Comparison of ENCODE assay signal across 8 mouse cellular contexts in genomic region chr8:105470681-105471313, GRCm38 (mm10). TPM values are rescaled to one million over a fixed set of nuclear protein-coding genes. Genes with fewer than 3 reads are reported as not detected.
DNase-seq lines count a peak whose midpoint lies in the region; ATAC-seq and TF ChIP-seq lines count a peak whose summit lies in the region.

No protein-coding gene starts in this region.

- peak overlapping the region; percentile 64 for H3K4me2 ChIP-seq in heart, embryonic 15.5 days
- H3K4me2 ChIP-seq in liver, postnatal 0 days (ENCODE audit: low read depth, low read length) = peak overlapping the region; percentile 62

- no peaks in the 10 kb centered on the region for H3K9me3 ChIP-seq in E14TG2a.4 (ENCODE audit: low read length)
- no peaks in the 10 kb centered on the region for H3K9me3 ChIP-seq in heart, embryonic 15.5 days (replicated peaks)
- H3K9me3 ChIP-seq in liver, postnatal 0 days (ENCODE audit: low read length) = no peaks in the 10 kb centered on the region

- WGBS in cerebellum, adult 2 months = 9% methylated on average over 11 of the region's 11 CpGs
- 25% methylated on average over 11 of the region's 11 CpGs for WGBS in heart, embryonic 15.5 days
- 20% methylated on average over 11 of the region's 11 CpGs for whole genome bisulfite sequencing in liver, postnatal 0 days (ENCODE audit: insufficient replicate concordance)

- H3K36me3 ChIP-seq in E14TG2a.4 (ENCODE audit: insufficient read depth, low read length) = 0 out of 2 replicates have a peak, but pooled peaks cover 5% of the 10 kb centered on the region
- no peaks in the 10 kb centered on the region for H3K36me3 ChIP-seq in heart, embryonic 15.5 days
- H3K36me3 ChIP-seq in liver, postnatal 0 days (replicated peaks; ENCODE audit: insufficient read depth, low read length) = no peaks in the 10 kb centered on the region

- peak; percentile 10; the same call in 1 of the 2 replicates for ATAC-seq in heart, embryonic 15.5 days (replicated peaks; ENCODE audit: insufficient number of reproducible peaks, insufficient read depth, low FRiP score, low read depth)
- ATAC-seq in liver, postnatal 0 days = no peak

- TF ChIP-seq CTCF in cerebellum, adult 2 months (IDR thresholded peaks at IDR 0.05; ENCODE audit: borderline replicate concordance, insufficient read depth, low read depth, low read length) = peak; percentile 34; the same call in 1 of the 2 replicates
- no peak for TF ChIP-seq CTCF in E14TG2a.4 (conservative IDR thresholded peaks at IDR 0.05; ENCODE audit: low read length)
- TF ChIP-seq CTCF in liver, postnatal 0 days (IDR thresholded peaks at IDR 0.05; ENCODE audit: low read depth) = no peak

- peak overlapping the region; percentile 90 for H3K27ac ChIP-seq in cerebellum, adult 2 months (ENCODE audit: insufficient read depth, low read length)
- H3K27ac ChIP-seq in heart, embryonic 15.5 days = no peak overlapping the region
- no peak overlapping the region for H3K27ac ChIP-seq in liver, postnatal 0 days (ENCODE audit: low read depth)

- no peak for TF ChIP-seq POLR2A in cerebellum, adult 2 months (IDR thresholded peaks at IDR 0.05; ENCODE audit: borderline replicate concordance, insufficient read depth, low read length)

- peak overlapping the region; percentile 42 for H3K9ac ChIP-seq in heart, embryonic 15.5 days
- H3K9ac ChIP-seq in liver, postnatal 0 days (replicated peaks) = no peak overlapping the region

- no peak for DNase-seq in cerebellum, adult 2 months
- no peak for DNase-seq in cerebellum, postnatal 10 days
- no peak for DNase-seq in liver, postnatal 0 days
- no peak for DNase-seq in frontal cortex, adult 2 months (ENCODE audit: extremely low spot score in 1 of 2, low spot score in 1 of 2)
- DNase-seq in ovary, adult 18-20 months (ENCODE audit: low spot score) = no peak
- no peak for DNase-seq in spleen, postnatal 10 days (ENCODE audit: low spot score in 2 of 2)

- TF ChIP-seq EP300 in liver, postnatal 0 days (IDR thresholded peaks at IDR 0.05; ENCODE audit: low read depth) = no peak

- H3K4me1 ChIP-seq in cerebellum, adult 2 months (ENCODE audit: control insufficient read depth, insufficient read depth, low read length) = peaks cover 39% of the 10 kb centered on the region
- H3K4me1 ChIP-seq in E14TG2a.4 (replicated peaks; ENCODE audit: low read depth, low read length) = peaks cover 82% of the 10 kb centered on the region
- H3K4me1 ChIP-seq in heart, embryonic 15.5 days (replicated peaks) = peaks cover 47% of the 10 kb centered on the region
- H3K4me1 ChIP-seq in liver, postnatal 0 days (ENCODE audit: insufficient read depth) = peaks cover 24% of the 10 kb centered on the region

- H3K4me3 ChIP-seq in cerebellum, adult 2 months (replicated peaks; ENCODE audit: insufficient read depth, low read depth, low read length) = peak overlapping the region; percentile 90
- H3K4me3 ChIP-seq in E14TG2a.4 (replicated peaks; ENCODE audit: low read length) = peak overlapping the region; percentile 62
- H3K4me3 ChIP-seq in heart, embryonic 15.5 days = peak overlapping the region; percentile 42
- 0 out of 2 replicates have a peak overlapping the region, but pooled peaks have one; percentile 9 for H3K4me3 ChIP-seq in liver, postnatal 0 days (ENCODE audit: low read depth, low read length)

- H3K27me3 ChIP-seq in cerebellum, adult 2 months (ENCODE audit: control insufficient read depth, insufficient read depth, low read length) = no peaks in the 10 kb centered on the region
- H3K27me3 ChIP-seq in E14TG2a.4 (ENCODE audit: insufficient read depth, low read length) = peaks cover 74% of the 10 kb centered on the region
- peaks cover 12% of the 10 kb centered on the region; the same call in 1 of the 2 replicates for H3K27me3 ChIP-seq in heart, embryonic 15.5 days
- peaks cover 45% of the 10 kb centered on the region for H3K27me3 ChIP-seq in liver, postnatal 0 days (ENCODE audit: insufficient read depth, low read length)

RNA-seq across cellular contexts. Expression of gene Tppp3, which starts 0.5 kb away (rescaled TPM):
- 286 and 297 TPM in 2 replicates for polyA plus RNA-seq in cerebellum, adult 2 months (2012; rRNA removed)
- 27.5 and 39.8 TPM in 2 replicates for polyA plus RNA-seq in heart, embryonic 15.5 days (2015; fragmentation: Nextera tagmentation; extraction: Ambion mirVana)
- 1.4 and 3.8 TPM in 2 replicates for polyA plus RNA-seq in liver, postnatal 0 days (2015; fragmentation: Nextera tagmentation; extraction: Ambion mirVana)
- 66.7 and 76.4 TPM in 2 replicates for polyA plus RNA-seq in frontal cortex, adult 2 months (2012; rRNA removed)

RNA-seq across cellular contexts. Expression of gene Zdhhc1, which starts 25.9 kb away (rescaled TPM):
- polyA plus RNA-seq in cerebellum, adult 2 months (2012; rRNA removed) = 64.7 and 67.9 TPM in 2 replicates
- polyA plus RNA-seq in heart, embryonic 15.5 days (2015; fragmentation: Nextera tagmentation; extraction: Ambion mirVana) = 23.2 and 30.7 TPM in 2 replicates
- polyA plus RNA-seq in liver, postnatal 0 days (2015; fragmentation: Nextera tagmentation; extraction: Ambion mirVana) = 2.1 and 2.3 TPM in 2 replicates
- polyA plus RNA-seq in frontal cortex, adult 2 months (2012; rRNA removed) = 75.3 and 75.7 TPM in 2 replicates

RNA-seq across cellular contexts. Expression of gene Hsd11b2, which starts 47.8 kb away (rescaled TPM):
- 0.08 TPM in 1 of 2 replicates, not detected in the other for polyA plus RNA-seq in cerebellum, adult 2 months (2012; rRNA removed)
- polyA plus RNA-seq in heart, embryonic 15.5 days (2015; fragmentation: Nextera tagmentation; extraction: Ambion mirVana) = 0.15 and 0.58 TPM in 2 replicates
- polyA plus RNA-seq in liver, postnatal 0 days (2015; fragmentation: Nextera tagmentation; extraction: Ambion mirVana) = 0.13 TPM in 1 of 2 replicates, not detected in the other
- polyA plus RNA-seq in frontal cortex, adult 2 months (2012; rRNA removed) = 0.21 and 0.22 TPM in 2 replicates

RNA-seq across cellular contexts. Expression of gene Lrrc36, which starts 57.4 kb away (rescaled TPM):
- 0.65 and 1.2 TPM in 2 replicates for polyA plus RNA-seq in cerebellum, adult 2 months (2012; rRNA removed)
- polyA plus RNA-seq in heart, embryonic 15.5 days (2015; fragmentation: Nextera tagmentation; extraction: Ambion mirVana) = 0.08 and 0.19 TPM in 2 replicates
- polyA plus RNA-seq in liver, postnatal 0 days (2015; fragmentation: Nextera tagmentation; extraction: Ambion mirVana) = 0.09 and 0.11 TPM in 2 replicates
- polyA plus RNA-seq in frontal cortex, adult 2 months (2012; rRNA removed) = 0.34 and 0.53 TPM in 2 replicates

RNA-seq across cellular contexts. Expression of gene Kctd19, which starts 57.5 kb away (rescaled TPM):
- 0.05 TPM in 1 of 2 replicates, not detected in the other for polyA plus RNA-seq in cerebellum, adult 2 months (2012; rRNA removed)
- polyA plus RNA-seq in heart, embryonic 15.5 days (2015; fragmentation: Nextera tagmentation; extraction: Ambion mirVana) = 0.09 and 0.11 TPM in 2 replicates
- polyA plus RNA-seq in liver, postnatal 0 days (2015; fragmentation: Nextera tagmentation; extraction: Ambion mirVana) = not detected in 2 replicates
- polyA plus RNA-seq in frontal cortex, adult 2 months (2012; rRNA removed) = not detected in 2 replicates

Comparison
In these comparisons a context has a peak if more than half of its experiments do, and no peak if none do; other contexts are left out.
1. H3K4me3 ChIP-seq: peak in every context shown above with its lines; median percentile 90 in cerebellum, adult 2 months; 62 in E14TG2a.4; 42 in heart, embryonic 15.5 days; 9 in liver, postnatal 0 days.